Mouse (Mus musculus): ENCODE results near the gene Klk5. TPM values are rescaled to one million over a fixed set of nuclear protein-coding genes. Genes with fewer than 3 reads are reported as not detected.

Gene Klk5
- polyA plus RNA-seq, 1 experiment from 2014 or later = not detected

GRCm38 (mm10) chr7:43857501-43857900 lies 15.7 kb downstream of the Klk5 start:
- 92% methylated on average over 12 of the region's 12 CpGs for WGBS
- Histone ChIP-seq H3K4me1 (ENCODE audit: control insufficient read depth, insufficient read depth, low read length) (no peaks in the 10 kb centered on the region), H3K9me3 (ENCODE audit: control insufficient read depth, low read length) (no peaks in the 10 kb centered on the region), H3K27ac (ENCODE audit: low read depth, low read length) (no peak overlapping the region), H3K36me3 (ENCODE audit: control insufficient read depth, insufficient read depth, low read length) (no peaks in the 10 kb centered on the region), H3K27me3 (ENCODE audit: control insufficient read depth, insufficient read depth, low read length) (no peaks in the 10 kb centered on the region), H3K4me2 (ENCODE audit: low read depth) (no peak overlapping the region), H3K4me3 (ENCODE audit: low read depth, low read length) (no peak overlapping the region), H3K9ac (ENCODE audit: low read length) (no peak overlapping the region)
- DNase-seq (ENCODE audit: low spot score) (no peak), ATAC-seq (ENCODE audit: insufficient read depth, low FRiP score, low TSS enrichment) (no peak)

DNA sequence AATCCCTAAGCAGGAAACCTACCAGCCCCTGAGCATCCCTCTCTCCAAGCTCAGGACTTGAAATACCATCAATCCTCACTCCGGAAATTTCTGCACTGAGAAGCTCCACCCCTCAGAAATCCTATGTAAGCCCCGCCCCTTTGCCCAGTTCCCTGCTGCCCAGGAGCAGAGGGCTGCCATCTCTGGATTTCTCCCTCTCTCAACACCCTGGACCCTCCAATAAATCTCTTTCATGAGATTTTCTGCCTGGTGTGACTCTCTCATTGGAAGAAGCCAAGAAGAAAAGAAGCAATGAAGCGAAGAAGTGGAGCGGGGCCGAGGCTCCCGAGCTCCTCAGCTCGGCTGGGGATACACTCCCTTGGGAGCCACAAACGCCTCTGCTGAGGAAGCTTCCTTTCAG lies 18.6 kb downstream of the Klk5 start:
- H3K27me3 ChIP-seq (ENCODE audit: control insufficient read depth, insufficient read depth, low read length) = no peaks in the 10 kb centered on the region
- WGBS = 54% methylated on average over 8 of the region's 8 CpGs
- H3K4me1 ChIP-seq (ENCODE audit: control insufficient read depth, insufficient read depth, low read length) = no peaks in the 10 kb centered on the region
- H3K36me3 ChIP-seq (ENCODE audit: control insufficient read depth, insufficient read depth, low read length) = no peaks in the 10 kb centered on the region
- H3K9me3 ChIP-seq (ENCODE audit: control insufficient read depth, low read length) = no peaks in the 10 kb centered on the region
- no peak overlapping the region for H3K27ac ChIP-seq (ENCODE audit: low read depth, low read length)
- DNase-seq (ENCODE audit: low spot score) = no peak
- ATAC-seq (ENCODE audit: insufficient read depth, low FRiP score, low TSS enrichment) = no peak
- no peak overlapping the region for H3K4me2 ChIP-seq (ENCODE audit: low read depth)
- no peak overlapping the region for H3K9ac ChIP-seq (ENCODE audit: low read length)
- H3K4me3 ChIP-seq (ENCODE audit: low read depth, low read length) = no peak overlapping the region

DNA sequence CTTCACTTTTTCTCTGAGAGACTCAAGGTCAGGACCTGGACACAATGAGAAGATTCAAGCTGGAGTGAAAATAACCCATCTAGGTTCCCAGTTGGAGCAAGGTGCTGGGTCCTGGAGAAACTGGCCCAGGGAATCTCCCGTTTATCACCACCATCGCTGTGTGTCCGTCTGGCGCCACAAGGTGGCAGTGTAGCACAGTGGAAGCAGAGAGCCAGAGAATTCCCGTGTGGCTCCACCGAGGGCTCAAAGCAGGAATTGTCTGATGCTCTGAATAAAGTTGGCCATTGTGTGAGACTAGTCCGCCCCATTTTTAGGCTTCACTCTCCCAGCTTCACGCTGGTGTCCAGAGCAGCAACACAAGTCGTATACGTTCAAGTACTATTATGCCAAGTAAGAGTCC lies 31.5 kb downstream of the Klk5 start:
- Histone ChIP-seq H3K4me3 (ENCODE audit: low read depth, low read length) (no peak overlapping the region), H3K9me3 (ENCODE audit: control insufficient read depth, low read length) (no peaks in the 10 kb centered on the region), H3K9ac (ENCODE audit: low read length) (no peak overlapping the region), H3K27me3 (ENCODE audit: control insufficient read depth, insufficient read depth, low read length) (no peaks in the 10 kb centered on the region), H3K4me2 (ENCODE audit: low read depth) (no peak overlapping the region), H3K4me1 (ENCODE audit: control insufficient read depth, insufficient read depth, low read length) (no peaks in the 10 kb centered on the region), H3K36me3 (ENCODE audit: control insufficient read depth, insufficient read depth, low read length) (no peaks in the 10 kb centered on the region), H3K27ac (ENCODE audit: low read depth, low read length) (no peak overlapping the region)
- DNase-seq (ENCODE audit: low spot score) = peak; percentile 87
- WGBS = 4% methylated on average over 10 of the region's 10 CpGs
- ATAC-seq (ENCODE audit: insufficient read depth, low FRiP score, low TSS enrichment) = no peak

GRCm38 (mm10) chr7:43873674-43874073 lies 31.9 kb downstream of the Klk5 start:
- ATAC-seq (ENCODE audit: insufficient read depth, low FRiP score, low TSS enrichment) = no peak
- no peaks in the 10 kb centered on the region for H3K9me3 ChIP-seq (ENCODE audit: control insufficient read depth, low read length)
- WGBS = 73% methylated on average over 3 of the region's 3 CpGs
- no peak overlapping the region for H3K9ac ChIP-seq (ENCODE audit: low read length)
- H3K27me3 ChIP-seq (ENCODE audit: control insufficient read depth, insufficient read depth, low read length) = no peaks in the 10 kb centered on the region
- no peaks in the 10 kb centered on the region for H3K4me1 ChIP-seq (ENCODE audit: control insufficient read depth, insufficient read depth, low read length)
- no peak overlapping the region for H3K4me3 ChIP-seq (ENCODE audit: low read depth, low read length)
- no peak for DNase-seq (ENCODE audit: low spot score)
- no peak overlapping the region for H3K4me2 ChIP-seq (ENCODE audit: low read depth)
- H3K36me3 ChIP-seq (ENCODE audit: control insufficient read depth, insufficient read depth, low read length) = no peaks in the 10 kb centered on the region
- H3K27ac ChIP-seq (ENCODE audit: low read depth, low read length) = no peak overlapping the region

DNA sequence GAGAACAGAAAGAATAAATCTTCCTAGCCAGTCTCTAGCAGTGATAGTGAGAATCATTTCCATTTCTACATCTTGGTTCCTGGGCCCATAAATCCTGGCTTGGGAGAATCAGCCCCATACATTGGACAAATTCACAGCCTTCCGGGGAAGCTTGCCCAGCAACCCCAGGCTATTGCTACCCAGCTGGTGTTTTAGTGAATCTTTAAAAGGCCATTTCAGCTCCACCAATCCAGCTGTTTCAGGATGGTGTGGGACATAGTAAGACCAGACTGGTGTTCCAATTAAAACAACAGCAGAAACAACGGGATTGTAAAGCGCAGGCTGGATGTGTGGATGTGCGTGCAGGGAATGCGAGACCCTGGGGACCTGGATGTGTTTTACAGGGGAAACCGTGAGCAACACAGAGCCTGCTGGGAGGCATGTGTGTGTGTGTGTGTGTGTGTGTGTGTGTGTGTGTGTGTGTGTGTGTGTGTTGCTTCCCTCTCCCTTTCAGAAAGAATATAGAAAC lies 33.2 kb downstream of the Klk5 start:
- ATAC-seq (ENCODE audit: insufficient read depth, low FRiP score, low TSS enrichment) (no peak), DNase-seq (ENCODE audit: low spot score) (no peak)
- H3K4me3 ChIP-seq (ENCODE audit: low read depth, low read length) = no peak overlapping the region
- no peaks in the 10 kb centered on the region for H3K36me3 ChIP-seq (ENCODE audit: control insufficient read depth, insufficient read depth, low read length)
- WGBS = 61% methylated on average over 6 of the region's 6 CpGs
- no peak overlapping the region for H3K27ac ChIP-seq (ENCODE audit: low read depth, low read length)
- H3K27me3 ChIP-seq (ENCODE audit: control insufficient read depth, insufficient read depth, low read length) = no peaks in the 10 kb centered on the region
- H3K4me2 ChIP-seq (ENCODE audit: low read depth) = no peak overlapping the region
- no peaks in the 10 kb centered on the region for H3K4me1 ChIP-seq (ENCODE audit: control insufficient read depth, insufficient read depth, low read length)
- H3K9ac ChIP-seq (ENCODE audit: low read length) = no peak overlapping the region
- no peaks in the 10 kb centered on the region for H3K9me3 ChIP-seq (ENCODE audit: control insufficient read depth, low read length)

DNA sequence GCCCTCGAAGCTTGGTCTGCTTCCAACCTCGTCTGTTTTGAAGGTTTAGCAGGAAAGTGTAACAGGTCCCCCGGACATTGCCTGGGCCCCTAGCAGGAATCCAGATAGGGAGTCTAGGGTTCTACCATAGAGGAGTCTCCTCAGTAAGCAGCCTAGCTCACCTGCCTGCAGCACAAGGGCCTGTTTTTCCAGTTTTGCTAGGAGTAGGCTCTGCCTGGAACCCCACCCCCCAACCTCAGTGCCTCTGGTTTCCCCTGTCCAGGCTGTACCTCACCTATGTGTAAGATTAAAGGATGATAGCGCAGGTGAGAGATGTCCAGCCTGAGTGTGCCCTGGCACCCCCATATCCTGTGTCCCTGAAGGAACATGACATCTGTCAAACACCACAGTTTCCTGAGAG lies 34.7 kb downstream of the Klk5 start:
- H3K9me3 ChIP-seq (ENCODE audit: control insufficient read depth, low read length) = no peaks in the 10 kb centered on the region

GRCm38 (mm10) chr7:43878281-43878680 lies 36.5 kb downstream of the Klk5 start:
- Histone ChIP-seq H3K4me1 (ENCODE audit: control insufficient read depth, insufficient read depth, low read length) (no peaks in the 10 kb centered on the region), H3K9ac (ENCODE audit: low read length) (no peak overlapping the region), H3K9me3 (ENCODE audit: control insufficient read depth, low read length) (no peaks in the 10 kb centered on the region), H3K4me3 (ENCODE audit: low read depth, low read length) (no peak overlapping the region), H3K27me3 (ENCODE audit: control insufficient read depth, insufficient read depth, low read length) (no peaks in the 10 kb centered on the region), H3K27ac (ENCODE audit: low read depth, low read length) (no peak overlapping the region), H3K4me2 (ENCODE audit: low read depth) (no peak overlapping the region), H3K36me3 (ENCODE audit: control insufficient read depth, insufficient read depth, low read length) (no peaks in the 10 kb centered on the region)
- ATAC-seq (ENCODE audit: insufficient read depth, low FRiP score, low TSS enrichment) (no peak), DNase-seq (ENCODE audit: low spot score) (no peak)
- 41% methylated on average over 1 of the region's 1 CpGs for WGBS

More for the DNA sequence above, 34.7 kb downstream of the Klk5 start:
- no peak for DNase-seq (ENCODE audit: low spot score)
- Histone ChIP-seq H3K36me3 (ENCODE audit: control insufficient read depth, insufficient read depth, low read length) (no peaks in the 10 kb centered on the region), H3K4me1 (ENCODE audit: control insufficient read depth, insufficient read depth, low read length) (no peaks in the 10 kb centered on the region), H3K4me2 (ENCODE audit: low read depth) (no peak overlapping the region), H3K9ac (ENCODE audit: low read length) (no peak overlapping the region), H3K4me3 (ENCODE audit: low read depth, low read length) (no peak overlapping the region), H3K27me3 (ENCODE audit: control insufficient read depth, insufficient read depth, low read length) (no peaks in the 10 kb centered on the region), H3K27ac (ENCODE audit: low read depth, low read length) (no peak overlapping the region)
- ATAC-seq (ENCODE audit: insufficient read depth, low FRiP score, low TSS enrichment) = no peak
- 88% methylated on average over 4 of the region's 4 CpGs for WGBS

DNA sequence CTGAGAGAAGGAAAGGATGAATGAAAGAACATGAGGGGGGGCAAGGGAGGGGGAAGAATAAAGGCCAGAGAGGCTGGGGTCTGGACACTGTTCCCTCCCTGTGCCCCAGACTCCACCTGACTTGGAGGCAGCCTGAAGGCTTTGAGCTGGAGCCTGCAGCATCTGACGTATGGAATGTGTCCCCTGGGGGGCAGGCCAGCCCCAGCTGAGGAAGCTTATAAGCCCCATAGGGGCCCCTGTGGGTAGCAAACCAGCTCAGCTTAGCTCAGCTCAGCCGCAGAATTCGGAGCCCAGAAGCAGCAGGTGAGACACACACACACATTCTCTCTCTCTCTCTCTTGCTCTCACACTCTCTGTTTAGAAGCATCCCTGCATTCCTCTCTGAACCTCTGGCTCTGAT lies 39.1 kb downstream of the Klk5 start, which contains the start of gene Klk4:
Gene Klk4, plus strand, starts transcription at position 249 of the 400 bp plus-strand sequence.
- H3K4me3 ChIP-seq (ENCODE audit: low read depth, low read length) = no peak within 1 kb of the TSS
- H3K4me1 ChIP-seq (ENCODE audit: control insufficient read depth, insufficient read depth, low read length) = no peaks in the 10 kb centered on the region
- H3K36me3 ChIP-seq (ENCODE audit: control insufficient read depth, insufficient read depth, low read length) = no peaks in the 10 kb centered on the region
- H3K9ac ChIP-seq (ENCODE audit: low read length) = no peak within 1 kb of the TSS
- no peak within 1 kb of the TSS for H3K27ac ChIP-seq (ENCODE audit: low read depth, low read length)
- 13% methylated on average over 3 of the region's 3 CpGs for WGBS
- no peak within 1 kb of the TSS for H3K4me2 ChIP-seq (ENCODE audit: low read depth)
- H3K27me3 ChIP-seq (ENCODE audit: control insufficient read depth, insufficient read depth, low read length) = no peaks in the 10 kb centered on the region
- ATAC-seq (ENCODE audit: insufficient read depth, low FRiP score, low TSS enrichment) = no peak
- H3K9me3 ChIP-seq (ENCODE audit: control insufficient read depth, low read length) = no peaks in the 10 kb centered on the region
- no peak for DNase-seq (ENCODE audit: low spot score)

GRCm38 (mm10) chr7:43882346-43882745 lies 40.6 kb downstream of the Klk5 start:
- no peak overlapping the region for H3K4me2 ChIP-seq (ENCODE audit: low read depth)
- no peaks in the 10 kb centered on the region for H3K36me3 ChIP-seq (ENCODE audit: control insufficient read depth, insufficient read depth, low read length)
- H3K27ac ChIP-seq (ENCODE audit: low read depth, low read length) = no peak overlapping the region
- ATAC-seq (ENCODE audit: insufficient read depth, low FRiP score, low TSS enrichment) (no peak), DNase-seq (ENCODE audit: low spot score) (no peak)
- H3K4me1 ChIP-seq (ENCODE audit: control insufficient read depth, insufficient read depth, low read length) = no peaks in the 10 kb centered on the region
- 21% methylated on average over 4 of the region's 4 CpGs for WGBS
- no peak overlapping the region for H3K4me3 ChIP-seq (ENCODE audit: low read depth, low read length)
- no peaks in the 10 kb centered on the region for H3K27me3 ChIP-seq (ENCODE audit: control insufficient read depth, insufficient read depth, low read length)
- H3K9ac ChIP-seq (ENCODE audit: low read length) = no peak overlapping the region
- H3K9me3 ChIP-seq (ENCODE audit: control insufficient read depth, low read length) = no peaks in the 10 kb centered on the region
